In the genomic region with DNA sequence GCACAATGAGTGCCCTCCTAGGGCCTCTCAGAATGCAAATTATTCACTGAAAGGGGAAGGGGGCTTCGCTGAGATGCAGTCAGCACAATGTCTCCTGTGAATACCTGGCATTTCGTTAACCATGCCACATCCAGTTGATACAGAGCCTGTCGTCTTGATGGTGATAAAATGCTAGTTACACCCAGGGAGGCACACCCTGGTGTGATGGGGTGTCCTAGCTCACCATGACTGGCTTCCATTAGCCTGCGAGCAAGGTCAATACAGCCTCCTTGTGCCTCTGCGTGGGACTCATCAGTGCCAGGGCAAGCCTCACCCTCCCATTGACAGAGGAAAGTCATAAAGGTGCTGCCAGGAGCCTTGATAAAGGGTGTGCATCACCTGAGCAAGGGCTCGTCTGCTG, we compare ENCODE assay signal across 27 mouse cellular contexts. TPM values are rescaled to one million over a fixed set of nuclear protein-coding genes. Genes with fewer than 3 reads are reported as not detected.
DNase-seq lines count a peak whose midpoint lies in the region; ATAC-seq and TF ChIP-seq lines count a peak whose summit lies in the region.
"Had no signal": no experiment of that assay in that cellular context is flagged by ENCODE, and none has a peak within 500 bp of the region (broad histone marks: within the 10 kb centered on the region; RNA-seq: fewer than 3 reads in every experiment).

No protein-coding gene starts in this region.

- peaks cover 10% of the 10 kb centered on the region for H3K4me1 ChIP-seq in hindbrain, embryonic 13.5 days (replicated peaks)
- no peaks in the 10 kb centered on the region for H3K4me1 ChIP-seq in hindbrain, postnatal 0 days (ENCODE audit: insufficient read depth, low read length)
- H3K4me1 ChIP-seq in liver, embryonic 14.5 days (replicated peaks; ENCODE audit: control insufficient read depth in 2 of 2, insufficient read depth in 2 of 2, low read length in 1 of 2) = peaks cover 15 to 16% of the 10 kb centered on the region in 2 experiments
- H3K4me1 ChIP-seq in neural tube, embryonic 15.5 days = peaks cover 5% of the 10 kb centered on the region; the same call in 1 of the 2 replicates
- H3K4me1 ChIP-seq: embryonic facial prominence, embryonic 10.5 days; forebrain, embryonic 15.5 days had no signal

- no peak overlapping the region for H3K4me2 ChIP-seq in hindbrain, embryonic 13.5 days
- no peak overlapping the region for H3K4me2 ChIP-seq in hindbrain, postnatal 0 days (ENCODE audit: low read depth, low read length)
- H3K4me2 ChIP-seq in liver, embryonic 14.5 days (ENCODE audit: low read depth) = peak overlapping the region; percentile 5
- H3K4me2 ChIP-seq in neural tube, embryonic 15.5 days = no peak overlapping the region
- H3K4me2 ChIP-seq: embryonic facial prominence, embryonic 15.5 days; forebrain, embryonic 15.5 days; midbrain, embryonic 13.5 days had no signal

- no peak for ATAC-seq in hindbrain, embryonic 13.5 days (ENCODE audit: low FRiP score)
- ATAC-seq in hindbrain, postnatal 0 days = no peak
- peak; percentile 67 for ATAC-seq in erythroid progenitor cell, adult 5-6 weeks (replicated peaks; ENCODE audit: low FRiP score, poor library complexity, severe bottlenecking)
- ATAC-seq in liver, embryonic 14.5 days (ENCODE audit: insufficient read depth) = peak; percentile 83
- ATAC-seq in neural tube, embryonic 15.5 days (ENCODE audit: low FRiP score) = no peak
- ATAC-seq: activated CD4-positive, CD25-positive, alpha-beta regulatory T cell, adult 4 months; forebrain, embryonic 15.5 days; intestine, embryonic 16.5 days; lung, postnatal 0 days; midbrain, embryonic 13.5 days had no signal

- H3K4me3 ChIP-seq in hindbrain, embryonic 13.5 days = no peak overlapping the region
- no peak overlapping the region for H3K4me3 ChIP-seq in hindbrain, postnatal 0 days (ENCODE audit: low read length)
- no peak overlapping the region for H3K4me3 ChIP-seq in liver, embryonic 14.5 days (ENCODE audit: insufficient read depth in 1 of 2, low read depth in 2 of 2, low read length in 2 of 2)
- H3K4me3 ChIP-seq in neural tube, embryonic 15.5 days (replicated peaks) = no peak overlapping the region
- H3K4me3 ChIP-seq: embryonic facial prominence, embryonic 10.5 days; embryonic facial prominence, embryonic 15.5 days; forebrain, embryonic 10.5 days; forebrain, embryonic 15.5 days; hindbrain, embryonic 10.5 days; megakaryocyte, embryonic 14.5 days; midbrain, embryonic 13.5 days had no signal

- H3K9ac ChIP-seq in hindbrain, embryonic 13.5 days = no peak overlapping the region
- no peak overlapping the region for H3K9ac ChIP-seq in hindbrain, postnatal 0 days (replicated peaks; ENCODE audit: low read length)
- 0 out of 2 replicates have a peak overlapping the region, but pooled peaks have one; percentile 6 for H3K9ac ChIP-seq in liver, embryonic 14.5 days (replicated peaks)
- no peak overlapping the region for H3K9ac ChIP-seq in neural tube, embryonic 15.5 days (replicated peaks)
- H3K9ac ChIP-seq: embryonic facial prominence, embryonic 15.5 days; forebrain, embryonic 15.5 days; midbrain, embryonic 13.5 days had no signal

- DNase-seq in hindbrain, postnatal 0 days (ENCODE audit: low spot score) = no peak
- no peak for DNase-seq in liver, embryonic 14.5 days (ENCODE audit: low read depth in 3 of 3, low spot score in 3 of 3)
- no peak for DNase-seq in natural killer cell, adult 2 months (ENCODE audit: low spot score in 2 of 2)
- no peak for DNase-seq in kidney, postnatal 4 days
- DNase-seq in heart, adult 18-20 months = no peak
- DNase-seq: adrenal gland, adult 8-10 months; cerebellum, adult 2 months; cerebellum, postnatal 14 days; heart, postnatal 14 days; layer of hippocampus, adult 9-11 months; lung, postnatal 4 days; thymus, postnatal 14 days had no signal

- TF ChIP-seq CTCF in hindbrain, postnatal 0 days (IDR thresholded peaks at IDR 0.05; ENCODE audit: low read depth) = no peak
- 0 out of 2 replicates have a peak, but pooled peaks have one; percentile 14 for TF ChIP-seq CTCF in liver, embryonic 14.5 days (IDR thresholded peaks at IDR 0.05; ENCODE audit: low read depth)

- 0 out of 2 replicates have a peak overlapping the region, but pooled peaks have one; percentile 19 for H3K27ac ChIP-seq in hindbrain, embryonic 13.5 days
- H3K27ac ChIP-seq in hindbrain, postnatal 0 days = no peak overlapping the region
- H3K27ac ChIP-seq in liver, embryonic 14.5 days = peak overlapping the region; percentile 50
- H3K27ac ChIP-seq in neural tube, embryonic 15.5 days (replicated peaks) = 0 out of 2 replicates have a peak overlapping the region, but pooled peaks have one; percentile 41
- H3K27ac ChIP-seq: embryonic facial prominence, embryonic 10.5 days; embryonic facial prominence, embryonic 15.5 days; forebrain, embryonic 10.5 days; forebrain, embryonic 15.5 days; hindbrain, embryonic 10.5 days; kidney, postnatal 0 days; midbrain, embryonic 13.5 days had no signal

- peaks cover 8% of the 10 kb centered on the region for H3K36me3 ChIP-seq in hindbrain, embryonic 13.5 days
- H3K36me3 ChIP-seq in hindbrain, postnatal 0 days (ENCODE audit: insufficient read depth, low read length) = no peaks in the 10 kb centered on the region
- H3K36me3 ChIP-seq in liver, embryonic 14.5 days (replicated peaks; ENCODE audit: control insufficient read depth, insufficient read depth, low read depth) = peaks cover 44% of the 10 kb centered on the region
- peaks cover 13% of the 10 kb centered on the region for H3K36me3 ChIP-seq in neural tube, embryonic 15.5 days
- H3K36me3 ChIP-seq: embryonic facial prominence, embryonic 10.5 days; forebrain, embryonic 10.5 days; forebrain, embryonic 15.5 days; hindbrain, embryonic 10.5 days had no signal

- WGBS in hindbrain, embryonic 13.5 days = 44% methylated on average over 6 of the region's 6 CpGs
- WGBS in hindbrain, postnatal 0 days = 41% methylated on average over 6 of the region's 6 CpGs
- 56% methylated on average over 6 of the region's 6 CpGs for WGBS in liver, embryonic 14.5 days (ENCODE audit: insufficient replicate concordance)
- WGBS in neural tube, embryonic 15.5 days = 48% methylated on average over 6 of the region's 6 CpGs

- no peaks in the 10 kb centered on the region for H3K9me3 ChIP-seq in hindbrain, embryonic 13.5 days
- no peaks in the 10 kb centered on the region for H3K9me3 ChIP-seq in hindbrain, postnatal 0 days (ENCODE audit: low read length)
- H3K9me3 ChIP-seq in liver, embryonic 14.5 days (ENCODE audit: control insufficient read depth, low read length) = no peaks in the 10 kb centered on the region
- H3K9me3 ChIP-seq in neural tube, embryonic 15.5 days (replicated peaks) = no peaks in the 10 kb centered on the region
- H3K9me3 ChIP-seq: embryonic facial prominence, embryonic 10.5 days; embryonic facial prominence, embryonic 15.5 days; forebrain, embryonic 10.5 days; forebrain, embryonic 15.5 days; hindbrain, embryonic 10.5 days; megakaryocyte, embryonic 14.5 days; midbrain, embryonic 13.5 days had no signal

- no peak for TF ChIP-seq EP300 in liver, embryonic 14.5 days (IDR thresholded peaks at IDR 0.05; ENCODE audit: low read depth)

- H3K27me3 ChIP-seq in hindbrain, embryonic 13.5 days = no peaks in the 10 kb centered on the region
- H3K27me3 ChIP-seq in hindbrain, postnatal 0 days (ENCODE audit: insufficient read depth, low read length) = no peaks in the 10 kb centered on the region
- H3K27me3 ChIP-seq in liver, embryonic 14.5 days (ENCODE audit: control insufficient read depth, insufficient read depth, low read length) = no peaks in the 10 kb centered on the region
- no peaks in the 10 kb centered on the region for H3K27me3 ChIP-seq in neural tube, embryonic 15.5 days (replicated peaks)
- H3K27me3 ChIP-seq: CH12.LX; embryonic facial prominence, embryonic 15.5 days; forebrain, embryonic 15.5 days; megakaryocyte, embryonic 14.5 days; midbrain, embryonic 13.5 days had no signal

RNA-seq across cellular contexts. Expression of a gene that starts 26.5 kb away (rescaled TPM):
- 13.5 and 16.5 TPM in 2 replicates for polyA plus RNA-seq in hindbrain, embryonic 13.5 days (2015; fragmentation: Nextera tagmentation; extraction: Ambion mirVana)
- 85.8 and 94.7 TPM in 2 replicates for total RNA-seq in hindbrain, postnatal 0 days (2014; rRNA removed)
- 40.1 and 41.1 TPM in 2 replicates for polyA plus RNA-seq in hindbrain, postnatal 0 days (2015; fragmentation: Nextera tagmentation; extraction: Ambion mirVana)
- total RNA-seq in erythroid progenitor cell, adult 5-6 weeks (2015; ENCODE audit: low replicate concordance) = 149 TPM in 2 replicates
- total RNA-seq in erythroid progenitor cell, adult 5-6 weeks (2017; ENCODE audit: low replicate concordance) = 185 and 206 TPM in 2 replicates
- 18.8 and 22.3 TPM in 2 replicates for polyA plus RNA-seq in liver, embryonic 14.5 days (2012; rRNA removed)
- 41.8 and 42.3 TPM in 2 replicates for polyA plus RNA-seq in liver, embryonic 14.5 days (2014; fragmentation: Nextera tagmentation; extraction: Ambion mirVana)
- 37.3 and 39.1 TPM in 2 replicates for polyA plus RNA-seq in neural tube, embryonic 15.5 days (2015; fragmentation: Nextera tagmentation; extraction: Ambion mirVana)
- 1 to 10 TPM; 7.1 to 8.7 TPM for total RNA-seq in heart, adult 18-20 months (2021)

Comparison
In these comparisons a context has a peak if more than half of its experiments do, and no peak if none do; other contexts are left out.
1. ATAC-seq: peak in erythroid progenitor cell, adult 5-6 weeks (single experiment) and liver, embryonic 14.5 days (single experiment); none in hindbrain, embryonic 13.5 days (single experiment), hindbrain, postnatal 0 days (single experiment) and neural tube, embryonic 15.5 days (single experiment).